Mouse (Mus musculus) hindbrain, embryonic 11.5 days (tissue): ENCODE measurements at regions not wholly inside any gene's neighbourhood (a gene's known extent, or its start where the extent isn't known, plus 50 kb on each side); places are given as distances from the start of the nearest gene placed in this dataset.
"Not testable (repeated sequence)": the region's sequence is repeated elsewhere in the genome, so short reads cannot be mapped to it uniquely, and the experiment has no call there.

Experiments used
- ATAC-seq: fragments of 200-750 bp; cut with Nextera tagmentation; 2 replicates; pipeline ENCODE4 v1.8.0; 2017; ENCODE audit warnings: mild to moderate bottlenecking, moderate TSS enrichment, moderate library complexity; ENCODE audit not compliant: low FRiP score
- DNase-seq: peaks from one replicate; pipeline ENCODE4 v3.0.0-alpha.2; 2015; ENCODE audit warnings: low spot score
- H3K27ac ChIP-seq: fragments of 300-500 bp; sonication (generic); 2 replicates; pipeline ENCODE4 v1.5.1; 2014; ENCODE audit warnings: mild to moderate bottlenecking, low read depth, low read length
- H3K27me3 ChIP-seq: fragments of 300-500 bp; sonication (generic); 2 replicates; pipeline ENCODE4 v1.6.1; 2014; ENCODE audit warnings: mild to moderate bottlenecking, low read length, moderate library complexity, mixed read lengths; ENCODE audit not compliant: control insufficient read depth, insufficient read depth
- H3K36me3 ChIP-seq: fragments of 300-500 bp; sonication (generic); 2 replicates; pipeline ENCODE4 v1.6.1; 2014; ENCODE audit warnings: mild to moderate bottlenecking, low read length, moderate library complexity, mixed read lengths; ENCODE audit not compliant: control insufficient read depth, insufficient read depth
- H3K4me1 ChIP-seq: fragments of 300-500 bp; sonication (generic); replicated peaks from 2 replicates; pipeline ENCODE4 v1.6.1; 2014; ENCODE audit warnings: low read length, mixed read lengths; ENCODE audit not compliant: control insufficient read depth, insufficient read depth
- H3K4me2 ChIP-seq: fragments of 300-500 bp; sonication (generic); replicated peaks from 2 replicates; pipeline ENCODE4 v1.6.1; 2014; ENCODE audit warnings: mild to moderate bottlenecking, low read depth, low read length
- H3K4me3 ChIP-seq: fragments of 300-500 bp; sonication (generic); 2 replicates; pipeline ENCODE4 v1.5.1; 2014; ENCODE audit warnings: low read depth, low read length
- H3K9ac ChIP-seq: fragments of 300-500 bp; sonication (generic); 2 replicates; pipeline ENCODE4 v1.6.1; 2014; ENCODE audit warnings: low read depth, low read length
- H3K9me3 ChIP-seq: fragments of 300-500 bp; sonication (generic); 2 replicates; pipeline ENCODE4 v1.6.1; 2016; ENCODE audit warnings: low read length; ENCODE audit not compliant: control insufficient read depth
- WGBS: fragments of 180-500 bp; shearing (Covaris S2); extraction: QIAGEN DNeasy Blood & Tissue Kit; methylation state at CpG from one replicate; pipeline ENCODE4 v1.1.7; 2014; 5-methylcytosine and 5-hydroxymethylcytosine counted together

DNA sequence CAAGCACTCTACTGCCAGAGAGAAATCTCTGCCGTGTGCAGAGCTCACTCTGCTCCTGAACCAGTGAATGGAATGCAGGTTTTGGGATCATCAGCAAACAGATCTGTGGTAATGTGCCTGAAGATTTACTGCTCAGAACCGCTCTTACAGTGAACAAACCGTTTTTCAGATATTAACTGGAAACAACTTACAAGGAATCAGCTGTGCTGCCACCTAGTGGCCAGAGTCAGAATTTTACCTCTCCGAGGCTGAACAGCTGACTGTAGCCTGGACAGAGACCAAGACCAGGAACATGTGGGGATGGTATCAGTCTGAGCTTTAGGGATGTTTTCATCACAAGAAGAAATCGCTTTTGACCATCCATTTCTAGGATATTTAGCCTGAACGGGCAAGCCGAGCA is 65.3 kb downstream of the Gm15023 start:
- H3K4me1 ChIP-seq, H3K27me3 ChIP-seq, H3K9me3 ChIP-seq, H3K27ac ChIP-seq, ATAC-seq, H3K4me3 ChIP-seq, H3K4me2 ChIP-seq, H3K36me3 ChIP-seq, DNase-seq, H3K9ac ChIP-seq: not testable (repeated sequence)
- WGBS = 29% methylated on average over 6 of the region's 7 CpGs

DNA sequence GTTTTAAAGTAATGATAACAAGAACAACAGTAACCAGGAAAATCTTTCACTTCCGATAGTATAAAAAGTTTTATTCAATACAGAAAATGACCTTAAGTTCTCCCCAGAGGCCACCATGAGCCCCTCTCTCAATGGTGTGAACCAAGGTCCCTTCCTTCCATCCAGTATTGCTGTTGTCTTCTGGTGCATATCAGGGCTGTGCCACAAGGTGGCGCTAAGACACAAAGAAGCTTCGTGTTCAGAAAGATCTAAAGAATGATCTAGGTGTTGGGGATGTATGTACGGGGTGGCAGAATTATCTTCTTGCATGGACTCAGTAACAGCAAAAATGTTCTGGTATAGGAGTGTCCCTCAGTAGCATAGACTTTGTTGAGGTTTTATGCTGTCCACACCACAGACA is 66.6 kb downstream of the Gm15023 start:
- H3K4me1 ChIP-seq, H3K4me3 ChIP-seq, H3K36me3 ChIP-seq, H3K27me3 ChIP-seq, H3K27ac ChIP-seq, H3K9me3 ChIP-seq, H3K9ac ChIP-seq, ATAC-seq, H3K4me2 ChIP-seq: not testable (repeated sequence)
- DNase-seq = peak; percentile 69
- 23% methylated on average over 4 of the region's 4 CpGs for WGBS

DNA sequence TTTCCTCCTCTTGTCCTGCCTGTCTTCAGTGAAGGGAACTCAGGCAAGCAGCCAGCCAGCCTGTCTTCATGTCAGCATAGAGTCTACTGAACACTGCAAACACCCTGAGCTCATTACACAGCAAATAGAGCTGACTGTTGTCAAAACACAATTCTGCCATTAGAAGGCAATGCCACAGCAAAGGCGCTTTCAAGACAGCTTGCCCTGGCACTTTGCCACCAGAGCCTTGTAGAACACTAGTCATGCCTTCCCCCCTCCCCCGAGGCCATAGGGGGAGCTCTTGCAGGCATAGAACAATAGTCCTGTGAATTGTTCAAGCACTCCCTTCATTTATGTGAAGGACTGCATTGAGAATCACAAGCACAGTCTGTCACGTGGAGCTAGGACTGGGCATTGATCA is 75.8 kb downstream of the Gm15023 start:
- Histone ChIP-seq H3K9me3 (no peaks in the 10 kb centered on the region), H3K4me3 (no peak overlapping the region), H3K36me3 (no peaks in the 10 kb centered on the region), H3K27ac (no peak overlapping the region), H3K4me2 (no peak overlapping the region), H3K9ac (no peak overlapping the region), H3K4me1 (no peaks in the 10 kb centered on the region), H3K27me3 (no peaks in the 10 kb centered on the region)
- 54% methylated on average over 3 of the region's 3 CpGs for WGBS
- no peak; the same call in 1 of the 2 replicates for ATAC-seq
- no peak for DNase-seq

DNA sequence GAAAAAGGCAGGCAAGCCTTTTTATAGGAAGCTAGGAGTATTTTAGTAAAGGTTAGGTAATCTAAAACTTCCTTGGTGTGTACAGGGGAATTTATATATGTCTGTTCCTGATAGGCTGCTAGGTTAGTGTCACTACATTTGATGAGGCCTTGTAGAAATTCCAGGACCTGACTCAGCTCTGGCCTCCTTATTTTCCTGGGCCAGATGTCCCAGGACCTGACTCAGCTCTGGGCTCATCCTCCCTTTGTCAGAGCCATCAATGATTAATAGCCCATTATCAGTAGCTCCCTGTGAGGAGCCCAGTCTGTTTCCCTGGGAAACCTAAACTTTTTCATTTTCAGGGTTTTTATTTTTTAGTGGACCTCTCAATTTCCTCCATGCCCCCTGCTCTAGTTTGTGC is 79.3 kb downstream of the Gm15023 start:
- H3K9me3 ChIP-seq = no peaks in the 10 kb centered on the region
- no peak overlapping the region for H3K9ac ChIP-seq
- H3K27me3 ChIP-seq = no peaks in the 10 kb centered on the region
- H3K36me3 ChIP-seq = no peaks in the 10 kb centered on the region
- ATAC-seq (no peak), DNase-seq (no peak)
- H3K4me1 ChIP-seq = no peaks in the 10 kb centered on the region
- H3K27ac ChIP-seq = no peak overlapping the region
- no peak overlapping the region for H3K4me2 ChIP-seq
- H3K4me3 ChIP-seq = no peak overlapping the region

DNA sequence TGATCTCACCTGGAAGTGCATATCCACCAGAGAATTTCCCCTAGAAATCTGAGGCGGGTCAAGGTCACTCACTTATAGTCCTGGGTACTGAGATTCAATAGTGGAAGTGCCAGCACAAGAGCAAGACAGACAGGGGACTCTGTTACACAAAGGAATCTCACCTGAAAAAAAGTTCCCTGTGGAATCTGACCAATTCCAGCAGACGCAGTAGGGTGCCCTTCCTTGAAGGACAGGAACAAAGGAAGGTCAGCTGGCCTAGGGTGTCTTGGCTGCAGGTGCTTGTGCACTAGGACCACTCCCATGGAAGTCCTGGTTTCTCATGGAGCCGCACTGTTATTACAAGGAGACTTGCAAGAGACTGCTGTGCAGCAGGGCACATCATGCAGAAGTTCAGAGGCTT is 81.2 kb downstream of the Gm15023 start:
- no peak overlapping the region for H3K9ac ChIP-seq
- 66% methylated on average over 3 of the region's 3 CpGs for WGBS
- H3K27ac ChIP-seq = no peak overlapping the region
- no peak overlapping the region for H3K4me3 ChIP-seq
- no peaks in the 10 kb centered on the region for H3K4me1 ChIP-seq
- ATAC-seq (no peak), DNase-seq (no peak)
- H3K36me3 ChIP-seq = no peaks in the 10 kb centered on the region
- no peak overlapping the region for H3K4me2 ChIP-seq
- H3K27me3 ChIP-seq = no peaks in the 10 kb centered on the region
- H3K9me3 ChIP-seq = no peaks in the 10 kb centered on the region

DNA sequence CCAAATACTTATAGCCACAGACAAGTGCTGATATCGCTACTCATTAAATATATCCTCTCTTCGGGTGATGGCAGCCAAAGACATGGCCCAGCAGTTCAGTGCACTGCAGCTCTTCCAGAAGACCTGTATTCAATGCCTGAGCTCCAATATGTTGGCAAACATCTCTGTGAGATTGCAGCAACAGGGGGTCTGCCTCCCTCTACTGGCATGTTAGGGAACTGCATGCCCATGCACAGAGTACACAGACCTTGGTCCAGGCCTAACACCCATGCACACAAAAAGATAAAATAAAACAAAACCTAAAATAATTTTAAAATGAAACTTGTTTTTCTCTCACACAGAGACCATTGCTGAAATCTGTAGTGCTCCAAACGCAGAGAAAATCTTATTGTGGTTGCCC is 82.1 kb upstream of the Zmat1 start:
- not testable (repeated sequence) for H3K4me1 ChIP-seq, H3K36me3 ChIP-seq, H3K9me3 ChIP-seq, H3K4me3 ChIP-seq, H3K27me3 ChIP-seq, H3K27ac ChIP-seq, H3K9ac ChIP-seq, H3K4me2 ChIP-seq
- ATAC-seq = peak; percentile 63; the same call in 1 of the 2 replicates
- peak; percentile 57 for DNase-seq
- WGBS = 11% methylated on average over 2 of the region's 3 CpGs

DNA sequence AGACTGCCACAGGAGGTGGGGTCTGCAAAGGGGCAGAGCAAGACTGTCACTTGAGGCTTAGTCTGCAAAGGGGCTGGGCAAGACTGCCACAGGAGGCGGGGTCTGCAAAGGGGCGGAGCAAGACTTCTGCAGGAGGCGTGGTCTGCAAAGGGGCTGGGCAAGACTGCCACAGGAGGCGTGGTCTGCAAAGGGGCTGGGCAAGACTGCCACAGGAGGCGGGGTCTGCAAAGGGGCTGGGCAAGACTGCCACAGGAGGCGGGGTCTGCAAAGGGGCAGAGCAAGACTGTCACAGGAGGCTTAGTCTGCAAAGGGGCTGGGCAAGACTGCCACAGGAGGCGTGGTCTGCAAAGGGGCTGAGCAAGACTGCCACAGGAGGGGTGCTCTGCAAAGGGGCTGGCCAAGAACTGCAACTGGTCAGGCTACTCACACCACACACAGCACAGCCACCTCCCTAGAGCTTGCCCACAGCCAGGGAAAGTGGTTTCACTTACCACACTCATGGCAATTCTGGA is 78.1 kb upstream of the Zmat1 start:
- not testable (repeated sequence) for H3K4me1 ChIP-seq, H3K9ac ChIP-seq, H3K4me2 ChIP-seq, H3K36me3 ChIP-seq, H3K27ac ChIP-seq, H3K9me3 ChIP-seq, DNase-seq, H3K4me3 ChIP-seq, H3K27me3 ChIP-seq, ATAC-seq
- 30% methylated on average over 7 of the region's 7 CpGs for WGBS

DNA sequence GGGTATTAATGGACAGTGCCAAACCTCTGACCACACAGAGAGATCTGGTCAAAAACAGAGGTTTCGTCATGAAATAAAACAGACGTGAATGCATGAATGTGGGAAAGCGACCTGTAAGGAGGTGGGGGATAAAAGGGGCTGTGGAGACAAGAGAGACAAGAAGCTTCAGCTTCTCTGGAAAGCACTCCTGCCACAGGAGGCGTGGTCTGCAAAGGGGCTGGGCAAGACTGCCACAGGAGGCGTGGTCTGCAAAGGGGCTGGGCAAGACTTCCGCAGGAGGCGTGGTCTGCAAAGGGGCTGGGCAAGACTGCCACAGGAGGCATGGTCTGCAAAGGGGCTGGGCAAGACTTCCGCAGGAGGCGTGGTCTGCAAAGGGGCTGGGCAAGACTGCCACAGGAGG is 77.6 kb upstream of the Zmat1 start:
- not testable (repeated sequence) for ATAC-seq

DNA sequence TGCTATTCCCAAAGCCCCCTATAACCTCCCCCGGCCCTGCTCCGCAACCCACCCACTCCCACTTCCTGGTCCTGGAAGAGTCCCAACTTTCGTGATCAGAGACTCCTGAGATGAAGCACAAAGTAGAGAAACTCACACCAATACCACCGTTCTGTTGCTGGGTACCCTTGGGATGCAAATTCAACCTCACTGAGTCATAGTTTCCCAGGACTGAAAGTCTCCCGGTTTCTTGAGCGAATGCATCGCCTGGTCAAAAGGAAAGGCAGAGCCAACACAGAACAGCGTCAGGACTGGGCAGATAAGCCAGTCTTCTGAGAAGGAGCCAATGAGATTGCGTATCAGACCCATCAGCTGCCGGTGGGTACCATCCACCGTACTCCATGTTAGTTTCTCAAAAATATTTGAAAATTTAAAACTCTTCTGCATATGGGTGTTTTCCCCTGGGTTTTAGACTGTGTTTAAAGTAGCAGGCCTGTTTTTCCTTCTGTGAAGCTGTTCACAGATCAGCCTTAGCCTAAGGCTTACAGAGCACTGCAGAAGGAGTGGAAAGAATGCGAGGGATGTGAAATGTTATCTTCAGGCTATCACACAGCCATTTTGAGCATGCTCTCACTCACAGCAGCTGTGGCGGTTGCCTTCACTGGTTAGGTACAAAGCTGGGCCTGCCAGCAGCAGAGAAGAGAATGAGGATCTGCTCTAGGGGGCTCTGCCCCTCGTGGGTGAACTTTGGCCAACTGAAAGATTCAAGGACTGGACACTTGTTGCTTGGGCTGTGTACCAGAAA is 77.0 kb upstream of the Zmat1 start:
- WGBS = 80% methylated on average over 14 of the region's 14 CpGs
- H3K9ac ChIP-seq, ATAC-seq, H3K4me3 ChIP-seq, H3K27ac ChIP-seq, H3K27me3 ChIP-seq, H3K4me1 ChIP-seq, H3K9me3 ChIP-seq, DNase-seq, H3K4me2 ChIP-seq, H3K36me3 ChIP-seq: not testable (repeated sequence)

More for the DNA sequence above, 77.6 kb upstream of the Zmat1 start:
- 45% methylated on average over 6 of the region's 9 CpGs for WGBS
- not testable (repeated sequence) for H3K36me3 ChIP-seq, DNase-seq, H3K27me3 ChIP-seq, H3K9ac ChIP-seq, H3K4me1 ChIP-seq, H3K27ac ChIP-seq, H3K9me3 ChIP-seq, H3K4me2 ChIP-seq, H3K4me3 ChIP-seq
